Mouse (Mus musculus): ENCODE measurements around the gene Nsmce4a. TPM values are rescaled to one million over a fixed set of nuclear protein-coding genes. Genes with fewer than 3 reads are reported as not detected.

The Nsmce4a gene
- polyA plus RNA-seq (2012; rRNA removed; ENCODE audit: low replicate concordance) = 34.1 and 84.1 TPM in 2 replicates

GRCm38 (mm10) chr7:130572821-130573220 is at the start of gene Nsmce4a:
Nsmce4a (minus strand) TSS chr7:130573118.

GRCm38 (mm10) chr7:130577388-130578003 is 4.6 kb upstream of the Nsmce4a start, which contains the start of gene Tacc2:
Tacc2 (plus strand) TSS chr7:130577438.

GRCm38 (mm10) chr7:130520049-130520425 is 52.9 kb downstream of the Nsmce4a start, which contains the start of gene Ate1:
Ate1 (minus strand) TSS chr7:130520369.

Other genes with a start within 250 kb of the Nsmce4a start
- gene Ate1, start 52.7 kb downstream of the Nsmce4a start, polyA plus RNA-seq (2012; rRNA removed; ENCODE audit: low replicate concordance) = 1.2 and 3.2 TPM in 2 replicates
- gene Tacc2, start 4.3 kb upstream of the Nsmce4a start, polyA plus RNA-seq (2012; rRNA removed; ENCODE audit: low replicate concordance) = 34.1 and 51.4 TPM in 2 replicates
- not detected in 2 replicates for gene Btbd16, start 201.0 kb upstream of the Nsmce4a start, polyA plus RNA-seq (2012; rRNA removed; ENCODE audit: low replicate concordance)

Data from duodenum, adult 2 months (tissue).